Mouse (Mus musculus) inflammation-experienced regulatory T-cells, adult 6 months (primary cell): ENCODE results near the gene Zbtb21. TPM values are rescaled to one million over a fixed set of nuclear protein-coding genes. Genes with fewer than 3 reads are reported as not detected.

ENCODE experiments used
- polyA plus RNA-seq, 3 experiments: library from polyadenylated mRNA; unstranded; fragments of 100-300 nt; shearing (Covaris generic); gene quantifications; one replicate each; pipeline ENCODE4 v1.2.1; 2017

Gene Zbtb21
- polyA plus RNA-seq, 3 experiments from 2014 or later: 5.5 to 7.9 (median 7.0) TPM

Other genes starting within 250 kb of the Zbtb21 start
- gene Ripk4, start 198.8 kb downstream of the Zbtb21 start, polyA plus RNA-seq: under 1 TPM in 2 of 3 experiments, not detected in 1; 0.10 to 0.50 TPM
- 10 to 100 TPM; 12.5 to 16.0 (median 14.0) TPM for gene Prdm15, start 110.8 kb downstream of the Zbtb21 start, polyA plus RNA-seq
- gene C2cd2, start within 50 bp of the Zbtb21 start, polyA plus RNA-seq: 10 to 100 TPM in 1 of 3 experiments, 1 to 10 TPM in 2; 5.7 to 12.8 (median 7.5) TPM
- gene B230307C23Rik, start 34.7 kb upstream of the Zbtb21 start, polyA plus RNA-seq: 10 to 100 TPM; 34.9 to 52.3 (median 50.1) TPM
- 10 to 100 TPM; 13.4 to 18.9 (median 15.8) TPM for gene A630089N07Rik, start 119.8 kb upstream of the Zbtb21 start, polyA plus RNA-seq